Mouse (Mus musculus): ENCODE measurements around the gene Fmnl1.

Fmnl1 gene

GRCm38 (mm10) chr11:103161449-103161848, 9.5 kb upstream of the Fmnl1 start:
- no peak for DNase-seq (ENCODE audit: low spot score)

DNA sequence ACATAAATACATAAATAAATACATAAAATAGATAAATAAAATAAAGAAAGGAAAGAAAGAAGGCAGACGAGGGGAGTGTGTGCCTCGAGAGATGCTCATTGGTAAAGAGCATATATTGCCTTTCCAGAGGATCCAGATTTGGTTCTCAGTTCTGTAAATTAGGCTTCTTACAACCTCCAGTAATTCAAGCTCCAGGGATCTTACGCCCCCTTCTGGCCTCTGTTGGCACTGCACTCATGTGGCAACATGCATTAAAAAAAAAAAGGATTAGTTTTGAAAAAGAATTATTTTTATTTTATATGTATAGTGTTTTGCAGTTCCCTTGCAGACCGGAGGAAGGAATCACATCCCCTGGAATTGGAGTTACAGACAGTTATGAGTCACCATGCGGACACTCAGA, 8.8 kb upstream of the Fmnl1 start:
- peak; percentile 12 for DNase-seq (ENCODE audit: low spot score)

DNA sequence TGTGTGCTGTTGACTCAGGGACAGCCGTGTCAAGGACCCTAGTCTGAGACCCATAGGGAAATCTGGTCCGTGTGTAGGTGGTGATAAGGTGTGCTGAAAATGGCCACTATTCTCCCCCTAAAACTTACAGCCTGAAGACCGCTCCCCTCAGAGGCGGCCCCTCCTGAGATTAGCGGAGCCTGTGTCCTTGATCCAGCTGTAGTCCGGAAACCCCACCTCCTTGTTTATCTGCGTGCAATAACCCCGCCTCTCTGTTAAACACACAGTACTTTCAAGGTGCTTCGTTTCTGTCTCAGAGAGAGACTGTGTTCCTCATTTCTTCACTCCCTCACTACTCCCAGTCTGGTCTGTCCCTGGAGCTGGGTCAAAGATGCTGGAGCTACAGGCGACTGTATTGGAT, 6.5 kb upstream of the Fmnl1 start:
- DNase-seq (ENCODE audit: low spot score) = no peak

GRCm38 (mm10) chr11:103168690-103169390, 2.1 kb upstream of the Fmnl1 start:
- peak; percentile 90 for DNase-seq (ENCODE audit: low spot score)

GRCm38 (mm10) chr11:103169664-103170063, 1.2 kb upstream of the Fmnl1 start:
- DNase-seq (ENCODE audit: low spot score) = no peak

GRCm38 (mm10) chr11:103170111-103170493, 805 bp upstream of the Fmnl1 start:
- DNase-seq (ENCODE audit: low spot score) = no peak

DNA sequence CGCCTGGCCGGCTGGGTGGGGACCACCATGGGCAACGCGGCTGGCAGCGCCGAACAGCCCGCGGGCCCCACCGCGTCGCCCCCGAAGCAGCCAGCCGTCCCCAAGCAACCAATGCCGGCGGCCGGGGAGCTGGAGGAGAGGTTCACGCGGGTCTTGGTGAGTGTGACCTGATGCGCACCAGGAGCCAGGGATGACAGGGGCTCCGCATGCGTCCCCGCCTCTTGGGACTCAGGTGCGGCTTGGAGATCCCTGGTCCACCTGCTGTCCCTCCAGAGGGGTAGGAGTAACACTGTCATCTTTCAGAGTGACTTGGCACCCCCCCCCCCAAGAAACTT, 346 bp downstream of the Fmnl1 start:
- DNase-seq (ENCODE audit: low spot score) = no peak

GRCm38 (mm10) chr11:103171703-103172391, 940 bp downstream of the Fmnl1 start:
- DNase-seq (ENCODE audit: low spot score) = peak; percentile 24

DNA sequence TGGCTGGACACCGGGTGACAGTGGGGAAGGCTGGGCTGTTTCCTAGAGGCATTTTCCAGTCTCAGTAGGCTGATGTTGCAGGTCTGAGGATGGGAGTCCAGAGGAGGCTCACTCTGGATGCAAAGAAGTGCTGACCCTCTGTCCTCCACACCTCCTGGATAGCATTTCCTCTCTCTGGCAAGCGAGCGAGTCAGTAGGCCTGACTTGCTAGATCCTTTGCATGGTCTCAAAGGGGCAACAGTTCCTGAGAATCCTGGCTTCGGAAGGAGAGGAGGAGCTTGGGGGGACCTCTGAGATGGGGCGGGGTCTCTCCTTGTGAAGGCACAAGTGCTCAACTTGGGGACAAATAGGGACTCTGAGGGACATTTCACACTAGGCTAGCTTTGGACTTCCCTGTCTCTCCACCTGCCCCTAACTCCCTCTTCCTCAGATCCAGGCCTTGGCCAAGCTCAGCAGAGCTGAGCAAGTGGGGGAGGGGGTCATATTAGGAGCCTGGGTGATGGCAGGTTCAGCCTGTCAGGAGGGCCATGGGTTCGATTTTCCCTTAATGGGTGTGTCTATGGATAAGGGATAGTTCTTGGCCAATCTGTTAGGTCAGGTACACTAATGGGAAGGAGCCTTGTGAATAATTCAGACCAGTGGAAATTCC, 1.6 kb downstream of the Fmnl1 start:
- no peak for DNase-seq (ENCODE audit: low spot score)

DNA sequence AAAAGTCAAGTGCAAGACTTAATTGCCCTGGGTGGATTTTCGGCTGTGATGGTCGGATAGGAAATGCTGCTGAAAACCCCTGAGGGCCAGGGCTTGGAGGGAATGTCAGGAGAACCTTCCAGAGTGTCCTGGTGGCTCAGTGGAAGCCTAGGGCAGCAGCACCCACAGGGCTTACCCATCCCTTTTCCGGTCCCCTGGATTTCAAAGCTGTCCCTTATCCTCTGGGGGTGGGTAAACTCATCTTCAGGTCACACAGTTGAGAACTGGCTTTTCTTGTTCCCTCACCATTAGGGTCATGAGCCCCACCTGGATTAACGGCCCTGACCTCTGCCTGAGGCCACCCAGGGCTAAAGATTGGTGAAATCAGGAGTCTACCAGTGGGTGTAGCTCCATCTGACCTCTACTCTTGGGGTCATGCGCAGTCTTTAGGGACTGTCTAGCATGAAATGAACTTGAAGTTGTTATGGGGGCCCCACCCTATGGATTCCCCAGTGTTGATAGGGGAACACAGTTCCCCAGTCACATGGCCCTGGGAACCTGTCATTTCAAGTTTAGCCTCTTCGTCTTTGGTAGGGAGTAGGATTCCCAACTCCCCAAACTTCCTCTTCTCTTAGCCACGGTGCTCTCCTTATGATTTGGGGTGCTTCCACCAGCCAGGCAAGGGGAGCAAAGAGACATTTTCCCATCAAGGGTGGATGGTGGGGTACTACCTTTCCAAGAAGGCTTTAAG, 2.3 kb downstream of the Fmnl1 start:
- no peak for DNase-seq (ENCODE audit: low spot score)

- DNase-seq (ENCODE audit: low spot score) = peak; percentile 37
These were observed 3.0 kb downstream of the Fmnl1 start for GRCm38 (mm10) chr11:103173771-103174344.

DNA sequence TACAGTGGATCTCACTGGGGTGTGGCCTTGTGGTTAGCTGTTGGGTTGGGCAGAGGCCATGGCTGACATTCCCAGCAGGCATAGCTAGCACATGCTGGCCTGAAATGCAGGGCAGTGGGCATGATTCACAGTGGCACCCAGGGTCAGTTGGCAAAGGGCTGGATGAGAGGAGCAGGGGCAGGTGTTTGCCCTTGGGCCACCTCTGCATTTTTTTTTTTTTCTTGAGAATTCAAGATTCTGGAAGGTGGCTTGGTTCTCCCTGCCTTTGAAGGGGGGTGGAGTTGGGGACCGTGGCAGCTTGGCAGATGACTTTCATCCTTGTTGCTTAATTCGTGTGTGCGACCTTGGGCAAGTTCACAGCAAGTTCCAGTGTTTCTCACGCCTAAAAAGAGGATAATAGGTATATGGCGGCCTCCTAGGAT, 3.5 kb downstream of the Fmnl1 start:
- peak; percentile 7 for DNase-seq (ENCODE audit: low spot score)

- peak; percentile 39 for DNase-seq (ENCODE audit: low spot score)
These were observed 4.0 kb downstream of the Fmnl1 start for GRCm38 (mm10) chr11:103174891-103175391.

DNA sequence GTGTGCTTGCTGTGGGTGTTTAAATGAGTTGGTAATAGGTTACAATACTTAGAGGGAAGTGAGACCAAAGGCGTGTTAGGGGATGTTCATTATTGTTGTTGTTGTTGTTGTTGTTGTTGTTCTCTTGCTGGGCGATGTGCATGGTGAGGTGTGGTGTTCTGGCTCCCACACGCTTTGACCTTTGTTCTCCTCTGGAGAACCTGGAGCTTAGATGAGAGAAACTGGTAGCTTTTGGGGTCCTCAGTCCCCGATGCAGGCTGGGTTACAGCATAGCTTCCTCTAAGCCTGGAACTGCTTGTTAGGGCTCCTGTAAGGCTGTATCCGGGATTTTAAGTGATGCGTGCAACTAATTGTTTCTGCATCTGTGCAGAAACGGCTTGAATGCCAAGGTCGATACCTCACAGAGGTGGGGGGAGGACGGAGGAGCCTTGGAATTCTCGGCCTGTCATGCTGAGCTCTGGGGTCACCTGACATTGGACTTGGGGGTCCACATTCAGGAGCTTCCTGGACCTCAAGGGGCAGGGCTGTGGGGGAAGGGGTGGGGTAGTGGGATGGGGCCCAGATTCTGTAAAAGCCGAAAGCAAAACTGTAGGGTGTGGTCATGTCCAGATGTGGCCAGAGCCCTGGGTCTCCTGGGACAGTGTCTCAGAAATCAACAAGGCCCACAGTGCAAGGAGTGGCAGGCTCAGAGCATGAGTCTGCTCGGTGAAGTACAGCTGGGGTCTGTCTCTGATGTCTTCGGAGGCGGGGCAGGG, 5.0 kb downstream of the Fmnl1 start:
- DNase-seq (ENCODE audit: low spot score) = no peak

- DNase-seq (ENCODE audit: low spot score) = no peak
These were observed 5.6 kb downstream of the Fmnl1 start for GRCm38 (mm10) chr11:103176510-103176909.

DNA sequence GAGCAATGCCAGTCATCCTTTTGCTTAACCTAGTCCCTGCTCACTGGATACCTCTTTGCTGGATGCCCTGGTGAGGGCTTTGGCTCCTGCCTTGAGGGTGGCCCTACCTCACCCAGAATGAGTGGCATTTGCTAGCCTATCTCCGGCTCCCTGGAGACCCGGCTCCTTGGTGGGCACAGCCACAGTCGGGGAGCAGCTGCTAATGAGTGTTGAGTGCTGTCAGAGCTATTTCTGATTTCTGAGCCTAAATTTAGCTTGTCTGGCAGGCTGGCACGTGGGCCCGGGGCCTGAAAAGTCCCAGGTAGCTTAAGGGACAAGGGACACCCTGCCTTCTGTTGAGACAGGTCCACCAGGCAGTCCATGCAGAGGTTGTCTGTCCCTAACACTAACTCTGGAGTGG, 6.3 kb downstream of the Fmnl1 start:
- DNase-seq (ENCODE audit: low spot score) = peak; percentile 6

GRCm38 (mm10) chr11:103177815-103178485, 7.0 kb downstream of the Fmnl1 start:
- peak; percentile 20 for DNase-seq (ENCODE audit: low spot score)

GRCm38 (mm10) chr11:103178748-103179147, 7.8 kb downstream of the Fmnl1 start:
- DNase-seq (ENCODE audit: low spot score) = no peak

GRCm38 (mm10) chr11:103180426-103180825, 9.5 kb downstream of the Fmnl1 start:
- DNase-seq (ENCODE audit: low spot score) = no peak

DNA sequence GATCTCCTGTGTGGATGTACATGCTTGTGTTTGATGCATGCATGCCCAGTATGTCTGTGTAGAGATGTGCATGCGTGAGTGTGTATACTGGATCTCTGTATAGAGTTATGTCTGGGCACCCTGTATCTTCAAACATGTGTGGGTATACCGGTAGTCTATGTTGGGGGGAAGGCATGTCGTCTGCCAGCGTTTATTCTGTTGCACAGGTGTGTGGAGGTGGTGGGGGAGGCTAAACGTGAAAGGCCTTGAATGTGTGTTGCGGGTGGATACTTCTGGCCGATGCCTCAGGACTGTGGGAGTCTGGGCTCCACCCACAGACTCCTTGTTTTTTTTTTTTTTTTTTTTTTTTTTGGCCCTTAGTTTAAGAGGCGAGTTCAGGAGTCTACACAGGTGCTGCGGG, 10.4 kb downstream of the Fmnl1 start:
- DNase-seq (ENCODE audit: low spot score) = peak; percentile 14

DNA sequence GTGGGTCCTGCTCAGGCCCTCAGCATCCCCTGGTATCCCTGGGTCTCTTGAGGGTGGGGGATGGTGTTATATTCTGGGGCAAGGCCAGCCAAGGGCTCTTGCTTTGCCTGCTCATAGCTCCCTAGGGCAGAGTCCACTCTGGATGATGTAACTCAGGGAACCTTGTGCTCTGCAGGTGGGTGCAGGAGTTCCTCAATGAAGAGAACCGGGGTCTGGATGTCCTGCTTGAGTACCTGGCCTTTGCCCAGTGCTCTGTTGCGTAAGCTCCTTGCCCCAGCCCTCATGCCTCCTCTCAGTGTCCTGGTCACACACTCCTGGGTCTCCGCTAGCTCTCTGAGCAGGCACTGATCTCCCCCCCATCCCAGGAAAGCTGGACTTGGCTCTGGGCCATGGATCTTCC, 11.0 kb downstream of the Fmnl1 start:
- DNase-seq (ENCODE audit: low spot score) = no peak
